20 mouse cellular contexts compared by ENCODE assay signal in genomic region chr9:14350787-14351186, GRCm38 (mm10).
"Had no signal": no experiment of that assay in that cellular context is flagged by ENCODE, and none has a peak within 500 bp of the region (broad histone marks: within the 10 kb centered on the region; RNA-seq: fewer than 3 reads in every experiment).

No protein-coding gene starts in this region.

- DNase-seq: lung, adult 2 months; lung, postnatal 14 days; lung, postnatal 36 days; retina, postnatal 1 day; right cerebral cortex, adult 18-20 months; right cerebral cortex, postnatal 25 days; right cerebral cortex, postnatal 4 days; spleen, adult 18-20 months; thymus, adult 18-20 months; thymus, postnatal 14 days; thymus, postnatal 36 days had no signal

- H3K4me1 ChIP-seq: lung, embryonic 15.5 days had no signal

- H3K27me3 ChIP-seq: lung, embryonic 15.5 days; megakaryocyte, embryonic 14.5 days; midbrain, embryonic 12.5 days; midbrain, embryonic 15.5 days; neural tube, embryonic 13.5 days; neural tube, embryonic 15.5 days had no signal

- H3K9me3 ChIP-seq: lung, embryonic 15.5 days; megakaryocyte, embryonic 14.5 days; midbrain, embryonic 12.5 days; midbrain, embryonic 15.5 days; neural tube, embryonic 13.5 days; neural tube, embryonic 15.5 days had no signal

- H3K4me2 ChIP-seq: lung, embryonic 15.5 days; midbrain, embryonic 12.5 days; midbrain, embryonic 15.5 days; neural tube, embryonic 13.5 days; neural tube, embryonic 15.5 days had no signal

- H3K9ac ChIP-seq: liver, embryonic 14.5 days; lung, embryonic 15.5 days; midbrain, embryonic 12.5 days; midbrain, embryonic 15.5 days; neural tube, embryonic 13.5 days; neural tube, embryonic 15.5 days had no signal

- ATAC-seq: lung, postnatal 0 days; midbrain, embryonic 15.5 days had no signal

- H3K4me3 ChIP-seq: lung, embryonic 15.5 days; megakaryocyte, embryonic 14.5 days; midbrain, embryonic 12.5 days; midbrain, embryonic 15.5 days; neural tube, embryonic 13.5 days; neural tube, embryonic 15.5 days had no signal

- H3K36me3 ChIP-seq: lung, embryonic 15.5 days; midbrain, embryonic 12.5 days; midbrain, embryonic 15.5 days; neural tube, embryonic 13.5 days; neural tube, embryonic 15.5 days had no signal

- H3K27ac ChIP-seq: liver, embryonic 14.5 days; lung, embryonic 15.5 days; macrophage; midbrain, embryonic 12.5 days; midbrain, embryonic 15.5 days; neural tube, embryonic 13.5 days; neural tube, embryonic 15.5 days had no signal
